Mouse (Mus musculus) kidney, postnatal 14 days (tissue): ENCODE measurements around the gene Rhbdl1.
"Not testable (repeated sequence)": the region's sequence is repeated elsewhere in the genome, so short reads cannot be mapped to it uniquely, and the experiment has no call there.

Experiments
- DNase-seq: peaks from one replicate; pipeline ENCODE4 v3.0.0; 2022; ENCODE audit warnings: mixed read lengths

The Rhbdl1 gene

GRCm38 (mm10) chr17:25871566-25871965, 34.5 kb upstream of the Rhbdl1 start:
- not testable (repeated sequence) for DNase-seq

DNA sequence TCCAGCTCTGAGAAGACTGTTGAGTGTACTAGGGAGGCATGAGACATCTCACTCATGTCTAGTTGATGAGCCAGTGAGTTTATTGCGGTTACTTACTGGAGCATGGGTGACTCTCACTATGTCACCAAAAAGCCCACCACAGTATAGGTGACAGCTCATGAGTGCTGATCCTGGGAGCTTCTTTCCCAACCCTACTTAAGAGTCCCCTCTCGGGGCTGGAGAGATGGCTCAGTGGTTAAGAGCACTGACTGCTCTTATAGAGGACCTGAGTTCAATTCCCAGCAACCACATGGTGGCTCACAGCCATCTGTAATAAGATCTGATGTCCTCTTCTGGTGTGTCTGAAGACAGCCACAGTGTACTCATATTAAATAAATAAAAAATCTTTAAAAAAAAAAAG, 32.9 kb upstream of the Rhbdl1 start:
- DNase-seq = no peak

DNA sequence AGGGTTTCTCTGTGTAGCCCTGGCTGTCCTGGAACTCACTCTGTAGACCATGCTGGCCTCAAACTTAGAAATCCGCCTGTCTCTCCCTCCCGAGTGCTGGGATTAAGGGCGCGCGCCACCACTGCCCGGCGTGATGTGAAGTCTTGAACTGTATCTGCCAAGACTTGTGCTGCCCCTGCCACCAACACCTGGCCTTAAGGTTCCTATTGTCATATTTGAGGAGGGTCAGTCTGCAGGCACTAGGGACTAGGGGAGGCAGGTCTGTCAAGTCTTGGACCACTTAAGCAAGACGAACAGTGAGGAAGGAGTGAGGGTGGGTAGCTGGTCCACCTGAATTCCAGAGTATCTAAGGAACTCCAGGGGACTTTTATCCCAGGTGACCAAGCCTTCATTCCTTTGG, 32.4 kb upstream of the Rhbdl1 start:
- DNase-seq = no peak

DNA sequence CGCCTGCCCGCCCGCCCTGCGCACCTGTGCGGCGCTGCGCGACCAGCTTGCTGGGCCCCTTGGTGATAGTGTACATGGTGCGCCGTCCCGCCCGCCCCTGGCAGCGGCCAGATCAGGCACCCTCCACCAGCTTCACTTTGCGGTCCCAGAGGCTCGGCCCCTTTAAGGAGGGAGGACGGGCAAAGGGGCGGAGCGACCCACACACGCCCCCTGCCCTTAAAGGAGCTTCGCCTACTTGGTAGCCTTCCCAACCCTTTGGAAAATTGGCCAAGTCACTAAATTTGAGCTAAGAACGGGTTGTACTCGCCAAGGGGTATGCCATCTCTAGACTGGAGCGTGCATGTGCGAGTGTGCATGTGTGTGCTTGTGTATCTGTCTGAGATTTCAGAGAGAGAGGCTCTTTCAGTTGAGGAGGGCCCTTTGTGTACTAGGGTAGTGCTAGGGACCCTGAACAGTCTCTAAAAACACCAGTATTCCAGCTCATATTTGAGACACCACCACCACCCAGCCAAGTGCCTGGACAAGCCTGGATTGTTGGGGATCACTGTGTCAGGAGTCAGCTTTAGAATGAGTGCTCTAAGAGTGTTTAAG, 31.6 kb upstream of the Rhbdl1 start, which contains the start of gene Mcrip2:
Gene Mcrip2 (minus strand): TSS at position 164 of the 591 bp plus-strand sequence.
- peak; percentile 92 for DNase-seq

DNA sequence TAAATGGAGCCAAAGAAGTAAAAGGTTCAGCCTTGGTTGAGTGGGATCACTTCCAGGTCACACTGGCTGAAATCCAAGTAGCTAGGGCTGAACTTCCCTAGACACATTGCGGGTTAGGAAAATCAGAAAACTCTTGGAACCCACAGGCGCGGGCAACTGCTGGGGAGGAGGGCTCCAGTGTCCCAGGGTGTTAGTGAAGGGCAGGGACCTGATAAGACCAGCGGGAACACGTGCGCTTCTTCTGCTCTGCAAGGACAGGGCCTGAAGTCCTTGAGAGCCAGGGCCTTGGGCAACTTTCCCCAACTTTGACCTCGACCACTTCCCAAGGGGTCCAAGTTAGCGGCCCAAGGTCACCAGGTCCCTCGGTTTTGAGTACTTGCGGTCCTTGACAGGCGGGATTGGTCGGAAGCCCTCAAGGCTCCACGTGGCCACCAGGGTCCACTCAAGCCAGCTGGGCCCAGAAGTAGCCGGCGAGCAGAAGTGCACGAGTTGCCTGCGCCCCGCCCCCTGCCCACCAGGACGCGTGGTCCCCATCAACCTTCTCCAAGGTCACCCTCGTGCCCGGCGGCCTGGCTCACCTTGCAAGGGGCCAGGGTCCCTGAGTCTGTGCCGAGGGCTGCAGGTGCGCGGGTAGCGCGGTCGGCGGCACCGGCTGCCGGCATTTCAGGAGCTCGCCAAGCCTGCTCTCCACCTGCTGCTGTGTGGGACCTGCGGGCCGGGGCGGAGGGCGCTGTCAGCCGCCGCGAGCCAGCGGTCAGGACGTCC, 30.9 kb upstream of the Rhbdl1 start:
- DNase-seq = peak; percentile 80

- no peak for DNase-seq
These were observed 30.4 kb upstream of the Rhbdl1 start for GRCm38 (mm10) chr17:25867509-25867835.

DNA sequence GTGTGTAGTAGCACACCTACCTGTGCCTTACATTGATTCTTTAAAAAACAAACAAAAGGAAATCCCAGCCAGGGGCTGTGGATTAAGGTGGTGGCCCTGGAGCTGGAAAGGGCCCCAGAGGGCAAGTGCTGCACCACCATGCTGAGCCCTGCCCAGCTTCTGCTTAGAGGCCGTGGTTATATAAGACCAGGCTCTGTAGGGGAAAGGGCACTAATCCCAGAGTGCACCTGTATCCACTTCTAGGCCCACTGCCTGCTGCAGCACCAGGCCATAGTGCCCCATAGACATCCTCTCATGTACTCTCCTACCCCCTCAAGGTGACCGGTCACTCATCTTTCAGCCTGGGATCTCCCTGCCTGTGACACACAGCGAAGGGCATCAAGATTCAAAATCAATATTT, 29.1 kb upstream of the Rhbdl1 start:
- peak; percentile 52 for DNase-seq

- no peak for DNase-seq
These were observed 28.2 kb upstream of the Rhbdl1 start for GRCm38 (mm10) chr17:25865288-25865687.

DNA sequence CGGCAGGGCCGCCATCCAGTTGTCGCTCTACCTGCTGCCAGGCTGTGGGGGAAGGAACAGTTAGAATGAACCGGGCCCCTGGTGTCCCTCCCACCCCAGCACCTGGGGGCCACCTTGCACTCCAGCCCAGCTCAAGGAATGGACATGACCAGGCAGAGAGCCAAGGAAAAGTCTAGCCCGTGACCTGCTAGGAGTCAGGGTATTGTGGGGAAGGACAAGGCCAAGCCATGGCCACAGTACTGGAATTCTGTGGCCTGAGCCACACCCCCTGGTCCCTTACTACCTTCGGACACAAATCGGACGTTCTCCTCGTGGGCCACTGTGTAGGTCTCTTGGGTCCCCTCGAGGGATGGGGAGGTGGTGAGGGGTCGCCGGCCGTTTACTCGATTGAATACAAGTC, 27.2 kb upstream of the Rhbdl1 start:
- peak; percentile 54 for DNase-seq

- DNase-seq = peak; percentile 48
These were observed 26.6 kb upstream of the Rhbdl1 start for GRCm38 (mm10) chr17:25863681-25864080.

DNA sequence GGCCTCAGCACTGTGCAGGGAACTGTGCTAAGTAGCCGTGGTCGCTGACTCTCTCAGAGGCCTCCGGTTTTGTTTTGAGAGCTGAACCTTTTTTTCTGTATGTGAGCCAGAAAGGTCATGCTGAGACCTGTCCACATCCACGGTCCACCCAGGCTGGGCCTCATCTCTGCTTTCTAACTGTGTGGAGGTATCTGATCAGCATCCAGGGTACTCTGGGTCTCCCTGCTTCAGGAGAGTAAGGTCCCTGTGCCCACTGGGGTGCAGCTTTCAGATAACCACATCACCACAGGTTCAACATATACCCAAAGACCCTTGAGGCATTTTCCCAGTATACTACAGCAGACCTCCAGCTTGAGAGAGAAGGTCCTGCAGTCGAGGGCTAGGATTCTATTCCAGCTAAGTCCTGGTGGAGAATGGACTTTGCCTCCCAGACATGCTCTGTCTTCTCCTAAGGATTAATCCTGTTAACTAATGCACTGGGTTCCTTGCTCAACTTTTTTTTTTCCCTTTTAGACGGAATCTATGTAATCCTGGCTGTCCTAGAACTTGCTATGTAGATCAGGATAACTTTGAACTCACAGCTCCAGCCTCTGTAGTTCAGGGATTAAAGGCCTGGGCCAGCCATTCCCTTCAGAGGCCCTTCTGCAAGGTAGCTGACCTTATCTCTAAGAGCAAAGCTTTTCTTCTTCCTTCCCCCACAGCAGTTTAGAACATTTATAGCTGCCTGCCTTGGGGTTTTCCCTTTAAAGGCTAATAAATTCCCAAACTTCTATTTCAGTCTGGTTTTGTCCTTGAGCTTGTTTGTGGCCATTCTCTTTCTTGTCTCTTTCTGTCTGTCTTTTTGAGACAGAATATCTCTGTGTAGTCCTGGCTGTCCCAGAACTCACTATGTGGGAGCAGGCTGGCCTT, 24.9 kb upstream of the Rhbdl1 start:
- DNase-seq = no peak

DNA sequence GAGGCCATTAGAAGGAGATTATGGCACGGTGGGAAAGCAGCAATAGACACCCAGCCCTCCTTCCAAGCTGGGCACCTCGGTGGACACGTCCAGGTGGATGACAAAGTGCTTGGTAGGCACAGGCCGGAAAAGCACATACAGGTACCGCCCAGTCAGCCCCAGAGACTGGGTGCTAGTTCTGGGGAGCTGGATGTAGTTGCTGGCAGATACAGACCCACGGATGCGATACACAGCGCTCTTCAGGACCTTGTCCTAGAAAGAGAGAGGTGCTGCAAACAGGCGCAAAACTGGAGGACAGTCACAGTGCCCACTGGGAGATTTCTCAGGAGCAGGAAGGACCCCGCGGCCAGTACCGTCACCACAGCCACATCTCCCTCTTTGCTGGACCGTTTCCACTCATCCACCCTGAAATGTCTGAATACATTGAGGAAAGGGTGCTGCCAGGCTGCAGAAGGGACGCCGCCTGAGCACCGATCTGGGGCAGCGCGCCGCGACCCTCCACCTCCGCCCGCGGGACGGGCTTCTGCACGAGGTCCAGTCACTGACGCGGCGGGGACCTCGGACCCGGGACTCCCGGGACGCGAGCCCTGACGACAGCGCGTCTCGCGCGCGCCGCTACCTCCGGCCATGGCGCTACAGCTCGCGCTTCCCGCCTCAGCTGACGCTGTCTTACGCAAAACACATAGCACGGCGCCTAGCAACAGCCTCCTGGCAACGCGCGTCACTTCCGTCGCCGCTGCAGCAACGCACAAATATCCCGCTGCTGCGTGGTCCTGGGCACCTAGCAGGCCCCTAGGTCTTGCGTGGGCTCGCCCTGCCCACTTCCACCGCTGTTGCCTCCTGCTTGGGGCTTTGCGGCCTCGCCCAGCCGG, 24.0 kb upstream of the Rhbdl1 start, which contains the start of gene Wdr90:
Gene Wdr90 (minus strand): TSS at position 670 of the 872 bp plus-strand sequence.
- DNase-seq = peak; percentile 95

DNA sequence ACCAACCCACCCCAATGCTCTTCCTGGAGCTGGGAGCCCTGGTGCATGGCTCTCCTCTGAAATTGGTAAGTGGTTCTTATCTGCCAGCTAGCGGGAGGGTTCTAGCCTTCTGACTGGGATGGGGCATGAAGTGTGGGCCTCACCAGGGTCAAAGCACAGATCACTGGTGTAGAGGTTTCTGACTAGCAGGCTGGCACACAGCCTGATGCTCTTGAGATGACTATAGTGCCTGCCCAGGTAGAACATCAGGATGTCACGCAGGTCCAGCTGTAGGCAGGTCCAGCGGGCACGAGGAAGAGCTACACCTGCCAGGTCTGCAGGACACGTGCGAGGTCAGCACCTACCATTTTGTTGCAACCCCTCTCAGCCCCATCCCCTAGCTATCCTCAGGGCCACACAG, 23.1 kb upstream of the Rhbdl1 start:
- no peak for DNase-seq

DNA sequence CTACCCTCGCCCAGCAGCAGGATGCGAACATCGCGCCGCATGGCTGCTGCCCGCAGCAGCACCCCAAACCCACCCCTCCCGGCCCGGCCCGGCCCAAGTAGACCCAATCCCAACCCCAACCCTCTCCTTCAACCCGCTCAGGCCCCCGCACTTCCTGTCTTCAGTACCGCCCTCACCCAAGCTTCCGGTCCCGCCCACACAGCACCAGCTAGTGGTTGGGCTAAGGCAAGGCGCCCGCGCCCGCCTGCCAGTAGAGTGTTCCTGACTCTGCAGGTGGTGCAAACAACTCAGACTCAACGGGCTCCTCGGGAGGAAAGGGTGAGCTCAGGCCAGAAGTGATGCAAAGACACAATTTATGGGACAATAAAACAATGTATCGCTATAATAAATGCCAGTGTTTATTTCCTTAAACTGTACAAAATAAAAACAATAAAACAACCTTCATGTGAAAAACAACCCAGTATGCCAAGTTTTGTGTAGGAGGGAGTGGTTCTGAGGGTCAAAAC, 7.4 kb upstream of the Rhbdl1 start, which contains the start of gene Rhot2:
Gene Rhot2 (minus strand): TSS at position 456 of the 506 bp plus-strand sequence.
- peak; percentile 96 for DNase-seq

DNA sequence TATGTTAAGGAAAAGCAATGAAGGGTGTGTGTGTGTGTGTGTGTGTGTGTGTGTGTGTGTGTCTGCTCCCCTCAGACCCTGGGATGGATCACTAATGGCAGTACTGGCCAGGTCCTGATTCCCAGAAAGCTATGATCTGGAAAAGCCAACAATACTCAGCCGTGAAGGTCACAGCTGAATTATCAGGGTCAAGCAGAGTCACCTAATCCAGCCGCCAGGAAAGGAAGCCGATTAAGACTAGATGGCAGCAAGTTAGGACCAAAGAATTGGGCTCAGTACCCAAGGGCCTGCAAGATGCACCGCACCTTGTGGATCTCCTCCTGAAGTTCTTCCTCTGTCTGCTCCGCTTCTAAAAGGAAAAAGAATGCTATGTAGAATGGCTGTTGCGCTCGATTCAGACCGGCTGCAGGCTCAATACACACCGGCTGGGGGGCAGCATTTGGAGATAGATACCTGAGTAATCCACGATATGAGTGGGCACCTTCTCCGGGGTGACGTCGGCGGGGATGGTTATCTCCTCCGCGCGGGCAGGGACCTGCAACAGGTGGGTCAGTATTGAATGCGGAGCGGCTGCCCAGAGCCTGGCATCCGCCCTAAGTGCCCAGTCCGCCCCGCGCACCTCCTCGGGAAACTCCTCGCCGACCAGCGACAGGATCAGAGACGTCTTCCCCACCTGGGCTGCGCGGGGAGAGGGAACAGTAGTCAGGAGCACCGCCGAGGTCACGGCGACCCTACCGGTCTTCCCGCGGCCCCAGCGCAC, 6.7 kb upstream of the Rhbdl1 start:
- DNase-seq = no peak

- DNase-seq = no peak
These were observed 6.0 kb upstream of the Rhbdl1 start for GRCm38 (mm10) chr17:25843122-25843521.

DNA sequence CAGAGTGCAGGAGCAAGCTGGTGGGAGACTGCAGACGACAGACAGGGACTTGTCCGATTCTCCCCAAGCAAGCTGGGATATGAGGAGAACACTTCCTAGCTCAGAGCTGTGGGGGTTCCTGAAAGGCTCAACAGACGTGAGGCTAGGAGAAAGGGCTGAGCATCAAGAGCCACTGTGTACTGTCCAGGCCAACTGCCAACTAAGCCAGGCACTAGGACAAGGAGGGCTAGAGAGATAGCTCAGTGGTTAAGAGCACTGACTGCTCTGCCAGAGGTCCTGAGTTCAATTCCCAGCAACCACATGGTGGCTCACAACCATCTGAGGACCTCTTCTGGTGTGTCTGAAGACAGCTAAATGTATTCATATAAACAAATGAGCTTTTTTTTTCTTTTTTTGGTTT, 5.4 kb upstream of the Rhbdl1 start:
- no peak for DNase-seq

- DNase-seq = no peak
These were observed 4.2 kb upstream of the Rhbdl1 start, which contains the start of gene Gm20683 for GRCm38 (mm10) chr17:25841117-25841880. Gene Gm20683 (minus strand): TSS chr17:25841763.

- no peak for DNase-seq
These were observed 3.4 kb upstream of the Rhbdl1 start for GRCm38 (mm10) chr17:25840519-25840918.

- peak; percentile 64 for DNase-seq
These were observed 2.5 kb upstream of the Rhbdl1 start for GRCm38 (mm10) chr17:25839455-25840235.
